Mouse (Mus musculus) CH12.LX (cell line): ENCODE results near the gene Ppp2r3a. TPM values are rescaled to one million over a fixed set of nuclear protein-coding genes. Genes with fewer than 3 reads are reported as not detected.

Source experiments
- DNase-seq: peaks from one replicate; pipeline ENCODE4 v3.0.0-alpha.2; 2013; ENCODE audit errors: extremely low read depth
- H3K27ac ChIP-seq: 2 replicates; pipeline ENCODE4 v1.5.1; 2012; ENCODE audit warnings: low read depth, mild to moderate bottlenecking, control low read depth, moderate library complexity; ENCODE audit not compliant: insufficient read depth
- H3K27me3 ChIP-seq: replicated peaks from 2 replicates; pipeline ENCODE3; 2012; ENCODE audit warnings: inconsistent platforms
- H3K36me3 ChIP-seq, 2 experiments: replicated peaks in 1 of 2; 2 replicates each; pipeline versions ENCODE3 to v1.6.1; 2012; ENCODE audit warnings: inconsistent platforms in 1 of 2, low read length in 1 of 2, mild to moderate bottlenecking in 1 of 2, mixed read lengths in 1 of 2, moderate library complexity in 1 of 2; ENCODE audit not compliant: control insufficient read depth in 1 of 2, insufficient read depth in 1 of 2
- H3K4me1 ChIP-seq, 2 experiments: 2 replicates each; pipeline ENCODE4 v1.6.1; 2012; ENCODE audit warnings: inconsistent platforms in 1 of 2, moderate library complexity in 1 of 2; ENCODE audit not compliant: insufficient read depth in 2 of 2, control insufficient read depth in 1 of 2
- H3K4me2 ChIP-seq: 2 replicates; pipeline ENCODE4 v1.6.1; 2012; ENCODE audit warnings: low read depth, mild to moderate bottlenecking, control low read depth; ENCODE audit not compliant: poor library complexity, insufficient read depth, severe bottlenecking
- H3K4me3 ChIP-seq, 3 experiments: fragments of 150-350 bp in 1 of 3; sonication (generic) in 1 of 3; replicated peaks in 1 of 3; 2 replicates each; pipeline versions ENCODE3 to v1.5.1; 2011 to 2012; ENCODE audit warnings: low read depth in 2 of 3, low read length in 2 of 3, mild to moderate bottlenecking in 2 of 3, moderate library complexity in 2 of 3, control low read depth in 1 of 3, improper control_type of control experiment in 1 of 3, inconsistent platforms in 1 of 3, mixed read lengths in 1 of 3; ENCODE audit not compliant: poor library complexity in 1 of 3
- H3K79me2 ChIP-seq: replicated peaks from 2 replicates; pipeline ENCODE4 v1.6.1; 2012; ENCODE audit warnings: mild to moderate bottlenecking, moderate library complexity; ENCODE audit not compliant: control insufficient read depth, poor library complexity, insufficient read depth, severe bottlenecking; ENCODE audit errors: extremely low read depth
- H3K9ac ChIP-seq: 2 replicates; pipeline ENCODE4 v1.6.1; 2012; ENCODE audit warnings: low read depth, mild to moderate bottlenecking, control low read depth, moderate library complexity; ENCODE audit not compliant: insufficient read depth
- H3K9me3 ChIP-seq: replicated peaks from 2 replicates; pipeline ENCODE3; 2012; ENCODE audit warnings: low read length, inconsistent platforms, mixed read lengths
- BHLHE40 ChIP-seq: IDR thresholded peaks from 2 replicates; pipeline ENCODE4 v1.6.1; 2011; ENCODE audit warnings: mild to moderate bottlenecking, low read depth, low read length, improper control_type of control experiment
- CHD2 ChIP-seq: IDR thresholded peaks from 2 replicates; pipeline ENCODE4 v1.6.1; 2011; ENCODE audit warnings: low read length, improper control_type of control experiment
- EP300 ChIP-seq: IDR thresholded peaks from 2 replicates; pipeline ENCODE4 v1.6.1; 2011; ENCODE audit warnings: low read length, improper control_type of control experiment
- ETS1 ChIP-seq: conservative IDR thresholded peaks from 2 replicates; pipeline ENCODE4 v1.6.1; 2012; ENCODE audit warnings: low read depth, mild to moderate bottlenecking, inconsistent platforms, low read length, improper control_type of control experiment, moderate library complexity
- GABPA ChIP-seq: IDR thresholded peaks from 2 replicates; pipeline ENCODE4 v1.6.1; 2012; ENCODE audit warnings: low read depth, low read length, improper control_type of control experiment, inconsistent platforms; ENCODE audit not compliant: insufficient replicate concordance
- HCFC1 ChIP-seq: IDR thresholded peaks from 2 replicates; pipeline ENCODE4 v1.6.1; 2012; ENCODE audit warnings: low read depth, mild to moderate bottlenecking, inconsistent platforms, low read length, improper control_type of control experiment
- IRF4 ChIP-seq: IDR thresholded peaks from 2 replicates; pipeline ENCODE4 v1.6.1; 2014; ENCODE audit warnings: low read depth, mild to moderate bottlenecking, inconsistent platforms, low read length, improper control_type of control experiment
- KAT2A ChIP-seq: IDR thresholded peaks from 2 replicates; pipeline ENCODE4 v1.6.1; 2012; ENCODE audit warnings: low read length, improper control_type of control experiment, inconsistent platforms; ENCODE audit not compliant: insufficient replicate concordance
- MAFK ChIP-seq: IDR thresholded peaks from 2 replicates; pipeline ENCODE4 v1.6.1; 2011; ENCODE audit warnings: low read length, improper control_type of control experiment; ENCODE audit not compliant: insufficient replicate concordance
- MAX ChIP-seq: IDR thresholded peaks from 2 replicates; pipeline ENCODE4 v1.6.1; 2011; ENCODE audit warnings: low read length, improper control_type of control experiment
- MAZ ChIP-seq: IDR thresholded peaks from 2 replicates; pipeline ENCODE4 v1.6.1; 2012; ENCODE audit warnings: low read depth, mild to moderate bottlenecking, inconsistent platforms, low read length, improper control_type of control experiment, moderate library complexity
- MEF2A ChIP-seq: IDR thresholded peaks from 2 replicates; pipeline ENCODE4 v1.6.1; 2014; ENCODE audit warnings: low read depth, mild to moderate bottlenecking, inconsistent platforms, low read length, improper control_type of control experiment, borderline replicate concordance
- MXI1 ChIP-seq: IDR thresholded peaks from 2 replicates; pipeline ENCODE4 v1.6.1; 2011; ENCODE audit warnings: mild to moderate bottlenecking, low read depth, low read length, improper control_type of control experiment
- MYC ChIP-seq: IDR thresholded peaks from 2 replicates; pipeline ENCODE4 v1.6.1; 2011; ENCODE audit warnings: low read depth, mild to moderate bottlenecking, improper control_type of control experiment, low read length
- PAX5 ChIP-seq: IDR thresholded peaks from 2 replicates; pipeline ENCODE4 v1.6.1; 2012; ENCODE audit warnings: low read length, inconsistent platforms, mixed read lengths
- RCOR1 ChIP-seq: conservative IDR thresholded peaks from 2 replicates; pipeline ENCODE4 v1.6.1; 2012; ENCODE audit warnings: low read depth, mild to moderate bottlenecking, inconsistent platforms, low read length, improper control_type of control experiment
- SIN3A ChIP-seq: IDR thresholded peaks from 2 replicates; pipeline ENCODE4 v1.6.1; 2012; ENCODE audit warnings: low read length, improper control_type of control experiment, inconsistent platforms
- SMC3 ChIP-seq: IDR thresholded peaks from 2 replicates; pipeline ENCODE4 v1.6.1; 2011; ENCODE audit warnings: low read depth, low read length, improper control_type of control experiment
- TCF12 ChIP-seq: IDR thresholded peaks from 2 replicates; pipeline ENCODE4 v1.6.1; 2014; ENCODE audit warnings: low read depth, mild to moderate bottlenecking, inconsistent platforms, low read length, improper control_type of control experiment
- USF2 ChIP-seq: conservative IDR thresholded peaks from 2 replicates; pipeline ENCODE4 v1.6.1; 2011; ENCODE audit warnings: low read depth, low read length, improper control_type of control experiment
- ZC3H11A ChIP-seq: IDR thresholded peaks from 2 replicates; pipeline ENCODE4 v1.6.1; 2012; ENCODE audit warnings: low read depth, mild to moderate bottlenecking, inconsistent platforms, low read length, improper control_type of control experiment
- ZNF384 ChIP-seq: IDR thresholded peaks from 2 replicates; pipeline ENCODE4 v1.6.1; 2012; ENCODE audit warnings: low read depth, low read length, improper control_type of control experiment, inconsistent platforms
- dilution Hi-C: fragments of 300-500 bp; cut with MboI; formaldehyde crosslinking; loops from 2 replicates; pipeline ENCODE4 v1.14.3; 2020; ENCODE audit warnings: low sequenced_read_pairs; ENCODE audit not compliant: extremely low pct_unique_long_range_greater_than_20kb, extremely low pct_ligation_motif_present
- in situ Hi-C: fragments of 300-500 bp; cut with MboI; formaldehyde crosslinking; loops from 3 replicates; pipeline ENCODE4 v1.14.3; 2019; ENCODE audit warnings: low sequenced_read_pairs, low pct_ligation_motif_present, low pct_unique_long_range_greater_than_20kb, mixed read lengths
- polyA plus RNA-seq: library from polyadenylated mRNA; unstranded; fragments of >175 nt; gene quantifications from 2 replicates; pipeline ENCODE4 v1.2.1, GENCODE M21; 2012; ENCODE audit warnings: low read depth; ENCODE audit not compliant: insufficient read length
- total RNA-seq, 2 experiments: library from RNA; depleted of rRNA; stranded (reverse); fragments of 300-350 nt in 1 of 2; fragments of >200 nt in 1 of 2; gene quantifications; 2 replicates each; pipeline ENCODE4 v1.2.3; 2012 to 2014

Ppp2r3a gene
- total and polyA plus RNA-seq, 3 experiments, result 1.2 to 2.1 (median 1.8) TPM

DNA sequence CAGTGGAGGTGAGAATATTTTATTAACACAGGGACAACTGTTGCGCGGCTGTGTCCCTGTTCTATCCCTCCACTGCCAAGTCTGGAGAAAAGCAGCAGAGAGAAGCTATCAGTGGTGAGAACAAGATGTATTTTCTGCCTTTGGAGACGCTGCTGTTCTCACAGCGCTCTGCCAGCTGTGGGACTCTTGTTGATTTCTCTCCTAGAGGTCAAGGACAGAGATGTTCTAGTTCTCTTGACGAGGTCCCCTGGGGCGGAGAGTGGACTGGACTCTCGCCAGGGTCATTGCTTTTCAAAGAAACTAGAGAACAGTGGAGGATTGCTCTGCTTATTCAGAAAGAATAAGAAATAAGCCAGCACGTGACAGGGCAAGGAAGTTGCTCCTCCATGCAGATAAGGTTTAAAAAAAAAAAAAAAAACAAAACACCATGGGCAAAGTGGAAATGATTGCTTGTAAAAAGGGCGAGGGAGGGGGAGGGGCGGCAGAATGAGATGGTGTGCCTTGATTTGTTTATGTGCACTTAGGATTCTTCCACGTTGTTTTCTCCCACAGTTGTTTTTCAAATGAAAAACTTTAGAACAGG is 10.5 kb upstream of the Ppp2r3a start:
- H3K4me2 ChIP-seq, result no peak overlapping the region
- H3K27ac ChIP-seq, result no peak overlapping the region
- dilution Hi-C loops, result no loop called here
- H3K9me3 ChIP-seq, result no peaks in the 10 kb centered on the region
- no peak for TF ChIP-seq MAX
- TF ChIP-seq MXI1, result no peak
- no peak for TF ChIP-seq MEF2A
- TF ChIP-seq MYC, result no peak
- no peak for TF ChIP-seq PAX5
- TF ChIP-seq CHD2, result no peak
- no peak for TF ChIP-seq GABPA
- no peaks in the 10 kb centered on the region for H3K79me2 ChIP-seq
- in situ Hi-C loops, result no loop called here
- H3K4me1 ChIP-seq, result 0 out of 4 replicates have a peak, but pooled peaks cover 0 to 5% of the 10 kb centered on the region in 2 experiments
- no peaks in the 10 kb centered on the region for H3K36me3 ChIP-seq
- no peak overlapping the region for H3K9ac ChIP-seq
- no peak overlapping the region for H3K4me3 ChIP-seq
- H3K27me3 ChIP-seq, result no peaks in the 10 kb centered on the region
- no peak for DNase-seq

DNA sequence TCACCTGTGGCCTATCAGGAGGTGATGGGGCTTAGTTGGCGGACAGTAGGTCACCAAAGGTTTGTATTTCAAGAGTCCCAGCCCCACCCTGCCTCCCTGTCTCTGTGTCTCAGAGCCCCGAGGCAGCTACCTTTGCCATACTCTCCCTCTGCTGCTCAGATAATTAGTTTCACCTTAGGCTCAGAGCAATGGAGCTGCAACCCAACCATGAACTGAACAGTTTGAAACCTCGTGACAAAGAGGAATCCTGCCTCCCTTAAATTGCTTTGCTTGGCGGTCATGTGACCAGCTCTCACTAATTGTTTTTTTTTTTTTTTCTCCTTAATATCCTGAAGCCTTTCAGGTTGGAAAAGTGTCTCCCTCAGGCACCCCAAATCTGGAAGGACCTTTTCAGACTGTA is 9.8 kb upstream of the Ppp2r3a start:
- TF ChIP-seq MYC, result no peak
- no peak for TF ChIP-seq IRF4
- TF ChIP-seq RCOR1, result no peak
- TF ChIP-seq MAFK, result no peak
- TF ChIP-seq ZC3H11A, result no peak
- TF ChIP-seq ETS1, result no peak
- TF ChIP-seq MEF2A, result no peak
- no peak for TF ChIP-seq SMC3
- no peak for TF ChIP-seq HCFC1
- no peak for TF ChIP-seq SIN3A
- TF ChIP-seq ZNF384, result no peak
- no peak for TF ChIP-seq GABPA
- TF ChIP-seq EP300, result no peak
- no peak for TF ChIP-seq BHLHE40
- no peak for TF ChIP-seq CHD2
- no peak for TF ChIP-seq USF2
- no peak for TF ChIP-seq TCF12
- no peak for TF ChIP-seq MAX
- TF ChIP-seq KAT2A, result no peak
- TF ChIP-seq MAZ, result no peak

More for the DNA sequence above, 9.8 kb upstream of the Ppp2r3a start:
- in situ Hi-C loops, result no loop called here
- Histone ChIP-seq H3K36me3 (no peaks in the 10 kb centered on the region), H3K9me3 (no peaks in the 10 kb centered on the region), H3K4me3 (no peak overlapping the region), H3K79me2 (no peaks in the 10 kb centered on the region), H3K9ac (no peak overlapping the region), H3K4me1 (0 out of 4 replicates have a peak, but pooled peaks cover 0 to 5% of the 10 kb centered on the region in 2 experiments), H3K27me3 (no peaks in the 10 kb centered on the region), H3K4me2 (no peak overlapping the region), H3K27ac (no peak overlapping the region)
- DNase-seq, result no peak
- dilution Hi-C loops, result no loop called here
